Mouse (Mus musculus) midbrain, embryonic 10.5 days (tissue): ENCODE results near the gene Foxf1. TPM values are rescaled to one million over a fixed set of nuclear protein-coding genes. Genes with fewer than 3 reads are reported as not detected.

Experiments
- DNase-seq: peaks from one replicate; pipeline ENCODE4 v3.0.0-alpha.2; 2017; ENCODE audit warnings: low spot score
- H3K27ac ChIP-seq: fragments of 300-500 bp; sonication (generic); replicated peaks from 2 replicates; pipeline ENCODE4 v1.5.1; 2016; ENCODE audit warnings: mild to moderate bottlenecking
- H3K27me3 ChIP-seq: fragments of 300-500 bp; sonication (generic); 2 replicates; pipeline ENCODE4 v1.6.1; 2016; ENCODE audit warnings: low read depth, mild to moderate bottlenecking; ENCODE audit not compliant: poor library complexity, severe bottlenecking
- H3K36me3 ChIP-seq: fragments of 300-500 bp; sonication (generic); 2 replicates; pipeline ENCODE4 v1.6.1; 2016; ENCODE audit warnings: mild to moderate bottlenecking, moderate library complexity
- H3K4me1 ChIP-seq: fragments of 300-500 bp; sonication (generic); 2 replicates; pipeline ENCODE4 v1.6.1; 2016
- H3K4me3 ChIP-seq: fragments of 300-500 bp; sonication (generic); 2 replicates; pipeline ENCODE4 v1.5.1; 2016; ENCODE audit warnings: mild to moderate bottlenecking, moderate library complexity
- H3K9me3 ChIP-seq: fragments of 300-500 bp; sonication (generic); replicated peaks from 2 replicates; pipeline ENCODE4 v1.6.1; 2016; ENCODE audit warnings: mild to moderate bottlenecking
- whole genome bisulfite sequencing: fragments of 180-500 bp; shearing (Covaris S2); methylation state at CpG from one replicate; pipeline ENCODE4 v1.1.7; 2016; 5-methylcytosine and 5-hydroxymethylcytosine counted together
- polyA plus RNA-seq: library from polyadenylated mRNA; unstranded; fragments of >200 nt; fragmentation: Nextera tagmentation; extraction: Ambion mirVana; gene quantifications from 2 replicates; pipeline ENCODE4 v1.2.1, GENCODE M21; 2016

Foxf1 gene
- polyA plus RNA-seq, 1 experiment from 2014 or later, result 1.1 TPM

DNA sequence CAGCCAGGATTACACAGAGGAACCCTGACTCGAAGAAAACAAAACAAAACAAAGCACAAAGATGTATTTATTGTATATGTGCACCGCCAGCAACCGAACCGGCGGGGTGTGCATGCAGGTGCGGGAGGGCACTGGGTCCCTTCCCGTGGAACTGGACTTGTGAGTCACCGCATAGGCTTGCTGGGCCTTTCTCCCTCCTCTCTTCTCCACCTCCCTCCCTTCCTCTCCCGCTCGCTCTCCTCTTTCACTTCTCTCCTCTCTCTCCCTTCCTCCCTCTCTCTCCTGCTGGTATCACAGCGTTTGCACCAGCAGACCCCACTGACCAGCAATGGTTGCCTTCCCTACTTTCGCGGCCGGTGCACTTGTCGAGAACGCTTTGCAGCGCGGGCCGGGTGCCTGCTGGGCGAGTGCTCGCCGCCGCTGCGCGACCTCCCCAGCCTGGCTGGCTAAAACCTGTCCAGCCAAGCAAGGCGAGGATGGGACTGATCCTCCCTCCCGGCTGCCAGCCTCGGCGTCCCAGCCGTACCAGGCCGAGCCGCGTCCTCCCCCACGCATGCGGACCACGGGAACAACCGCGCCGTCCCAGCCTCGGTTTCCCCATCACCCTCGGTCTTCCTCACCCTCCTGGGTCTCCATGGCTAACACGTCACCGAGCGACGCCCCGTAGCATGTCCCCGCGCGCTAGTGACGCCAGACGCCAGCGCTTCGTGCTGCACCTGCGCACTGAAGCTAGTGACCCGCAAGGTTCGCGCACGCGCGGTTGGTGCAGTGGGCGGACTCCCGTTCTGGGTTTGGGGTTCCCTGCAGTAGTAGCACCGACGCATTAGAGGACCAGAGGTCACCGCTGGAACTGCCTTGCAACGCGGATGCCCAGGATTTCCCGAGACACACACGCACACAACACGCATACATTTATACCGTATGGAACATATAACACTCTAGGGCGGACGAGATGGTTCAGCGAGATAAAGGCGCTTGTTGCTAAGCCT is 23.8 kb downstream of the Foxf1 start, which contains the start of gene Mthfsd:
Gene Mthfsd (minus strand): TSS at position 725 of the 989 bp plus-strand sequence.
- peak within 1 kb of the TSS; percentile 93 for H3K27ac ChIP-seq
- H3K36me3 ChIP-seq, result peaks cover 36% of the 10 kb centered on the region
- H3K9me3 ChIP-seq, result no peaks in the 10 kb centered on the region
- peak; percentile 98 for DNase-seq
- peaks cover 41% of the 10 kb centered on the region for H3K27me3 ChIP-seq
- H3K4me3 ChIP-seq, result peak within 1 kb of the TSS; percentile 97
- H3K4me1 ChIP-seq, result peaks cover 30% of the 10 kb centered on the region
- WGBS, result 2% methylated on average over 75 of the region's 75 CpGs

DNA sequence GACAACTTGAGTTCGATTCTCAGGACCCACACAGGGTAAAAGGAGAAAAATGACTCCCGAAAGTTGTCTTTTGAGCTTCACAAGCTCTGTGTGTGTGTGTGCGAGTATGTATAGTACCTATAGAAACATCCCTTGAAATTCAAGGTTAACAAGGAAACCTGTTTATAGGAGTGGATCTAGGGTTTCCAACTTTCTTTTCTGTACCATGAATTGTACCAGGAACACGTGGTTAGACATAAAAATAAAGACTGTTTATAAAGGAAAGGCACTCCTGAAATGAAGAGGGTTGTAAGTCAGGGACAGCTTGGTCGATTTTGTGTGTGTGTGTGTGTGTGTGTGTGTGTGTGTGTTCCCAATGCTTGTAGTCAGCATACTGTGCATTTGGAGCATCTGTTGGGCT is 24.5 kb downstream of the Foxf1 start:
- Histone ChIP-seq H3K4me3 (peak overlapping the region; percentile 97), H3K36me3 (peaks cover 29% of the 10 kb centered on the region), H3K4me1 (peaks cover 34% of the 10 kb centered on the region), H3K9me3 (no peaks in the 10 kb centered on the region), H3K27me3 (peaks cover 48% of the 10 kb centered on the region), H3K27ac (peak overlapping the region; percentile 93)
- 19% methylated on average over 5 of the region's 5 CpGs for WGBS
- no peak for DNase-seq

GRCm38 (mm10) chr8:121111145-121111907 is 27.1 kb downstream of the Foxf1 start:
- Histone ChIP-seq H3K4me3 (no peak overlapping the region), H3K36me3 (peaks cover 4% of the 10 kb centered on the region), H3K4me1 (peaks cover 38% of the 10 kb centered on the region), H3K27me3 (peaks cover 74% of the 10 kb centered on the region), H3K27ac (no peak overlapping the region), H3K9me3 (no peaks in the 10 kb centered on the region)
- DNase-seq, result no peak
- WGBS, result 50% methylated on average over 7 of the region's 7 CpGs

GRCm38 (mm10) chr8:121113261-121113660 is 29.1 kb downstream of the Foxf1 start:
- 1% methylated on average over 21 of the region's 21 CpGs for WGBS
- H3K27me3 ChIP-seq, result peaks cover 94% of the 10 kb centered on the region
- no peak overlapping the region for H3K27ac ChIP-seq
- peaks cover 35% of the 10 kb centered on the region for H3K4me1 ChIP-seq
- H3K36me3 ChIP-seq, result no peaks in the 10 kb centered on the region
- DNase-seq, result peak; percentile 93
- no peaks in the 10 kb centered on the region for H3K9me3 ChIP-seq
- H3K4me3 ChIP-seq, result no peak overlapping the region

- Histone ChIP-seq H3K9me3 (no peaks in the 10 kb centered on the region), H3K36me3 (no peaks in the 10 kb centered on the region), H3K4me3 (no peak overlapping the region), H3K4me1 (peaks cover 27% of the 10 kb centered on the region), H3K27ac (no peak overlapping the region), H3K27me3 (peaks cover 99% of the 10 kb centered on the region)
- WGBS, result under 1% methylated on average over 25 of the region's 25 CpGs
- DNase-seq, result peak; percentile 37
These were observed 30.9 kb downstream of the Foxf1 start for GRCm38 (mm10) chr8:121115136-121115535.

DNA sequence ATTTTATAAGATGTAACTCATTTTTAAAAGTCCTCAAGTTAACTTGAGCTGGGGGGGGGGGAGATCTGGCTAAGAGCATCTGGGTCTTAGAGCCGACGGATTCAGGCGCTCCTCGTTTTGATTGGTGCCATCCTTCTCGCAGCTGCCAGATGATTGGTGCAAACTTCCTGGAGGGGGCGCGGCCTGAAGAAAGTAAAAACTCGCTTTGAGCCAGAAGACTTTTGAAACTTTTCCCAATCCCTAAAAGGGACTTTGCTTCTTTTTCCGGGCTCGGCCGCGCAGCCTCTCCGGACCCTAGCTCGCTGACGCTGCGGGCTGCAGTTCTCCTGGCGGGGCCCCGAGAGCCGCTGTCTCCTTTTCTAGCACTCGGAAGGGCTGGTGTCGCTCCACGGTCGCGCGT is 31.8 kb downstream of the Foxf1 start, which contains the start of gene Foxc2:
Gene Foxc2 (plus strand): TSS at position 224 of the 400 bp plus-strand sequence.
- H3K36me3 ChIP-seq, result no peaks in the 10 kb centered on the region
- peak within 1 kb of the TSS; percentile 59 for H3K4me3 ChIP-seq
- H3K4me1 ChIP-seq, result peaks cover 27% of the 10 kb centered on the region
- H3K27ac ChIP-seq, result no peak within 1 kb of the TSS; the same call in 1 of the 2 replicates
- peak; percentile 83 for DNase-seq
- H3K9me3 ChIP-seq, result no peaks in the 10 kb centered on the region
- peaks cover 100% of the 10 kb centered on the region for H3K27me3 ChIP-seq
- 0% methylated on average over 25 of the region's 25 CpGs for WGBS

GRCm38 (mm10) chr8:121116591-121117185 is 32.5 kb downstream of the Foxf1 start:
- H3K27ac ChIP-seq, result no peak overlapping the region; the same call in 1 of the 2 replicates
- under 1% methylated on average over 55 of the region's 55 CpGs for WGBS
- DNase-seq, result no peak

DNA sequence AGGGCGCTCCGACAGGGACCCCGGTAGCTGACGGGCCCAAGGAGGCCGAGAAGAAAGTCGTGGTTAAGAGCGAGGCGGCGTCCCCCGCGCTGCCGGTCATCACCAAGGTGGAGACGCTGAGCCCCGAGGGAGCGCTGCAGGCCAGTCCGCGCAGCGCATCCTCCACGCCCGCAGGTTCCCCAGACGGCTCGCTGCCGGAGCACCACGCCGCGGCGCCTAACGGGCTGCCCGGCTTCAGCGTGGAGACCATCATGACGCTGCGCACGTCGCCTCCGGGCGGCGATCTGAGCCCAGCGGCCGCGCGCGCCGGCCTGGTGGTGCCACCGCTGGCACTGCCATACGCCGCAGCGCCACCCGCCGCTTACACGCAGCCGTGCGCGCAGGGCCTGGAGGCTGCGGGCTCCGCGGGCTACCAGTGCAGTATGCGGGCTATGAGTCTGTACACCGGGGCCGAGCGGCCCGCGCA is 33.0 kb downstream of the Foxf1 start:
- peak overlapping the region; percentile 23; the same call in 1 of the 2 replicates for H3K27ac ChIP-seq
- H3K27me3 ChIP-seq, result peaks cover 100% of the 10 kb centered on the region
- WGBS, result 0% methylated on average over 61 of the region's 62 CpGs
- peak; percentile 53 for DNase-seq
- H3K4me3 ChIP-seq, result peak overlapping the region; percentile 59
- peaks cover 27% of the 10 kb centered on the region for H3K4me1 ChIP-seq
- H3K9me3 ChIP-seq, result no peaks in the 10 kb centered on the region
- H3K36me3 ChIP-seq, result no peaks in the 10 kb centered on the region

More at GRCm38 (mm10) chr8:121116591-121117185, 32.5 kb downstream of the Foxf1 start:
- Histone ChIP-seq H3K36me3 (no peaks in the 10 kb centered on the region), H3K4me3 (peak overlapping the region; percentile 59), H3K27me3 (peaks cover 100% of the 10 kb centered on the region), H3K9me3 (no peaks in the 10 kb centered on the region), H3K4me1 (peaks cover 27% of the 10 kb centered on the region)

GRCm38 (mm10) chr8:121117906-121118305 is 33.7 kb downstream of the Foxf1 start:
- Histone ChIP-seq H3K36me3 (no peaks in the 10 kb centered on the region), H3K4me1 (peaks cover 27% of the 10 kb centered on the region), H3K4me3 (peak overlapping the region; percentile 59), H3K9me3 (no peaks in the 10 kb centered on the region), H3K27me3 (peaks cover 100% of the 10 kb centered on the region), H3K27ac (no peak overlapping the region)
- under 1% methylated on average over 28 of the region's 28 CpGs for WGBS
- peak; percentile 47 for DNase-seq

- no peaks in the 10 kb centered on the region for H3K36me3 ChIP-seq
- no peaks in the 10 kb centered on the region for H3K9me3 ChIP-seq
- peak; percentile 47 for DNase-seq
- no peak overlapping the region for H3K27ac ChIP-seq
- H3K4me3 ChIP-seq, result peak overlapping the region; percentile 24; the same call in 1 of the 2 replicates
- peaks cover 22% of the 10 kb centered on the region for H3K4me1 ChIP-seq
- peaks cover 100% of the 10 kb centered on the region for H3K27me3 ChIP-seq
- 1% methylated on average over 18 of the region's 18 CpGs for WGBS
These were observed 34.6 kb downstream of the Foxf1 start for GRCm38 (mm10) chr8:121118634-121119420.

GRCm38 (mm10) chr8:121119635-121120455 is 35.7 kb downstream of the Foxf1 start:
- 2% methylated on average over 12 of the region's 12 CpGs for WGBS
- Histone ChIP-seq H3K9me3 (peaks cover 4% of the 10 kb centered on the region; the same call in 1 of the 2 replicates), H3K4me3 (peak overlapping the region; percentile 18; the same call in 1 of the 2 replicates), H3K27ac (no peak overlapping the region), H3K36me3 (no peaks in the 10 kb centered on the region), H3K27me3 (peaks cover 100% of the 10 kb centered on the region), H3K4me1 (peaks cover 26% of the 10 kb centered on the region)
- DNase-seq, result peak; percentile 30
